Mouse (Mus musculus) C2C12 (cell line): Measurements from ENCODE around the gene Lhx5.

Experiments used
- CEBPB ChIP-seq: IDR thresholded peaks from one replicate; pipeline ENCODE4 v1.6.1; 2011; ENCODE audit warnings: low read depth, mild to moderate bottlenecking, control low read depth, moderate library complexity
- CTCF ChIP-seq: IDR thresholded peaks from one replicate; pipeline ENCODE4 v1.5.1; 2011; ENCODE audit not compliant: control insufficient read depth, insufficient read depth, insufficient read length
- FOSL1 ChIP-seq: IDR thresholded peaks from one replicate; pipeline ENCODE4 v1.8.0; 2011; ENCODE audit warnings: mild to moderate bottlenecking, low read length; ENCODE audit not compliant: poor library complexity, insufficient read depth, severe bottlenecking
- MAX ChIP-seq: IDR thresholded peaks from one replicate; pipeline ENCODE4 v1.6.1; 2011; ENCODE audit warnings: mild to moderate bottlenecking, control low read depth
- MYOD1 ChIP-seq: IDR thresholded peaks from one replicate; pipeline ENCODE4 v1.6.1; 2011; ENCODE audit warnings: low read depth; ENCODE audit not compliant: control insufficient read depth, insufficient read length
- MYOG ChIP-seq: IDR thresholded peaks from one replicate; pipeline ENCODE4 v1.6.1; 2011; ENCODE audit not compliant: control insufficient read depth, insufficient read length; ENCODE audit errors: extremely low read depth
- USF1 ChIP-seq: IDR thresholded peaks from one replicate; pipeline ENCODE4 v1.6.1; 2011; ENCODE audit warnings: low read depth, mild to moderate bottlenecking, control low read depth, moderate library complexity

DNA sequence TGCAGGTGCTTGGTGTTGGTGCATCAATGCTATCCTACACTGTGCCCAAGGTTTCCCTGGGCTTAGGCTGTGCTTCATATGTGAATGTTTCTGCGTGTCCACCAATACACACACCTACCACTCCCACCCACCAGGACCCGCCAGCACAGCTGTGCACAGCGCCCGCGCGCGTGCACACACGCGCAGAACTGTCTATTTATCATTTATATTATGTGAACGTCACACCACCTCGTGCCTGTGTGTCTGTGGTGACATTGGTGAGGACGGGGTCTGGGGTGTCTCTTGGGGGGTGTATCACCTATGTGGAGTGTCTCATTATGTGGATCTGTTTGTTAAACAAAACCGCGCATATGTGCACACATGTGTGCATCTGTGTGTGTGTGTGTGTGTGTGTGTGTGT lies 22.6 kb upstream of the Lhx5 start:
- TF ChIP-seq CTCF: no peak
- TF ChIP-seq MYOG: no peak
- no peak for TF ChIP-seq USF1
- TF ChIP-seq CEBPB: no peak
- TF ChIP-seq FOSL1: no peak
- TF ChIP-seq MAX: no peak
- no peak for TF ChIP-seq MYOD1
